Comparison of ENCODE assay signal across 8 mouse cellular contexts in the genomic region with DNA sequence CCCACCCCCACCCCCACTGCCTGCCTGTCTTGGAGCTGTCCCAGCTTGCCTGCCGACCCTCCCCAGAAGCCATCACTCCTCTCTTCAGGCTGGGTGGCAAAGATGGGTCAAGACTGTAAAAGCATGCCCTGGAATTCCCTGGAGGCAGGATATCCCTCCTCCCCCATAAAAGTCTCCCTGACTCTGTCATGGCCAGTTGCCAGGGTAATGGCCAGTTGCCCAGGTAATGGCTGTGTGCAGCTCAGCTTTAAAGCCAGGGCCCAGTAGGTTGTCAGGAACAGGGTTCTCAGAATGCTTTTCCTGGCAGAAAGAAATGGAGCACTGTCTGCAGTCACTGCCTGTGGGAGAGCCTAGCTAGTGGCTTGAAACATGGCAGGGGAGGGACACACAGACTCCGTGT.
DNase-seq lines count a peak whose midpoint lies in the region; ATAC-seq lines count a peak whose summit lies in the region.

No protein-coding gene starts in this region.

- peak; percentile 45 to 71 for DNase-seq in adrenal gland, adult (ENCODE audit: inconsistent age in 2 of 2, low spot score in 1 of 2)
- DNase-seq in adrenal gland, adult 8-10 months = no peak
- DNase-seq in lung, postnatal 36 days = peak; percentile 14
- DNase-seq in lung, adult 18-20 months = no peak
- peak; percentile 77 to 80 for DNase-seq in cerebellum, postnatal 36 days
- DNase-seq in kidney, adult 8-10 months = peak; percentile 84
- peak; percentile 56 for DNase-seq in ovary, postnatal 36 days (ENCODE audit: low spot score)

- no peak for ATAC-seq in inflammation-experienced regulatory T-cells, adult 6 months

Comparison
In these comparisons a context has a peak if more than half of its experiments do, and no peak if none do; other contexts are left out.
1. DNase-seq: peak in adrenal gland, adult (2 of 2), lung, postnatal 36 days (single experiment), cerebellum, postnatal 36 days (2 of 2), kidney, adult 8-10 months (2 of 2) and ovary, postnatal 36 days (single experiment); none in adrenal gland, adult 8-10 months (single experiment) and lung, adult 18-20 months (0 of 2).